Mouse (Mus musculus): ENCODE results near the gene Snx27.

- no peak for TF ChIP-seq CTCF (IDR thresholded peaks at IDR 0.05 in 2 of 3, conservative IDR thresholded peaks at IDR 0.05 in 1 of 3; ENCODE audit: control insufficient read depth in 1 of 3, insufficient read depth in 1 of 3, low read depth in 2 of 3, low read length in 3 of 3, poor library complexity in 1 of 3, severe bottlenecking in 1 of 3)
- no peak for TF ChIP-seq TBP (IDR thresholded peaks at IDR 0.05; ENCODE audit: low read depth, low read length)
These were observed 118.5 kb downstream of the Snx27 start for GRCm38 (mm10) chr3:94463926-94464578.

All from MEL (cell line).